Mouse (Mus musculus) bone marrow, adult 2 months (tissue): ENCODE measurements around the gene Fsd2.

Experiments
- CTCF ChIP-seq: fragments of 200-500 bp; IDR thresholded peaks from 2 replicates; pipeline ENCODE4 v1.5.1; 2011; ENCODE audit warnings: low read length, control low read depth; ENCODE audit not compliant: control insufficient read depth, insufficient read depth
- POLR2A ChIP-seq: fragments of 200-500 bp; IDR thresholded peaks from 2 replicates; pipeline ENCODE4 v1.6.1; 2011; ENCODE audit warnings: low read depth, mild to moderate bottlenecking, control low read depth, low read length, borderline replicate concordance; ENCODE audit not compliant: control insufficient read depth

- TF ChIP-seq CTCF (no peak), POLR2A (no peak)
Observed at GRCm38 (mm10) chr7:81596086-81596485, 29.3 kb upstream of the Fsd2 start.
